In genomic region chr4:110152103-110152946, GRCm38 (mm10) we compare ENCODE assay signal across 10 mouse cellular contexts.
A peak's percentile ranks its signal among the peaks of the same experiment; 100 is the strongest.
DNase-seq lines count a peak whose midpoint lies in the region; ATAC-seq lines count a peak whose summit lies in the region.
"Had no signal": no experiment of that assay in that cellular context is flagged by ENCODE, and none has a peak within 500 bp of the region (broad histone marks: within the 10 kb centered on the region; RNA-seq: fewer than 3 reads in every experiment).

No protein-coding gene starts in this region.

- intact Hi-C loops in heart, postnatal 14 days (cut with DNase I): no loop called here

- H3K27ac ChIP-seq in heart, embryonic 15.5 days: no peak overlapping the region
- peak overlapping the region; percentile 56 for H3K27ac ChIP-seq in forebrain, embryonic 15.5 days (replicated peaks)
- peak overlapping the region; percentile 88 for H3K27ac ChIP-seq in midbrain, embryonic 12.5 days (replicated peaks)

- H3K4me3 ChIP-seq in heart, embryonic 15.5 days: no peak overlapping the region
- peak overlapping the region; percentile 16 for H3K4me3 ChIP-seq in forebrain, embryonic 15.5 days
- no peak overlapping the region for H3K4me3 ChIP-seq in midbrain, embryonic 12.5 days
- H3K4me3 ChIP-seq: erythroblast, embryonic 14.5 days had no signal

- peak overlapping the region; percentile 36; the same call in 1 of the 2 replicates for H3K4me2 ChIP-seq in heart, embryonic 15.5 days
- peak overlapping the region; percentile 32 for H3K4me2 ChIP-seq in forebrain, embryonic 15.5 days (replicated peaks)
- H3K4me2 ChIP-seq in midbrain, embryonic 12.5 days (replicated peaks): peak overlapping the region; percentile 10
- H3K4me2 ChIP-seq: lung, embryonic 14.5 days had no signal

- DNase-seq in heart, postnatal 14 days: no peak
- peak; percentile 4 for DNase-seq in cerebellum, adult 11 months
- no peak for DNase-seq in MN1 (ENCODE audit: low spot score)
- no peak for DNase-seq in ovary, postnatal 10 days (ENCODE audit: low spot score)
- DNase-seq: lung, embryonic 14.5 days had no signal

- 27% methylated on average over 15 of the region's 15 CpGs for WGBS in heart, embryonic 15.5 days
- 12% methylated on average over 15 of the region's 15 CpGs for WGBS in forebrain, embryonic 15.5 days
- WGBS in midbrain, embryonic 12.5 days: 5% methylated on average over 15 of the region's 15 CpGs

- H3K27me3 ChIP-seq in heart, embryonic 15.5 days: no peaks in the 10 kb centered on the region
- no peaks in the 10 kb centered on the region for H3K27me3 ChIP-seq in forebrain, embryonic 15.5 days
- peaks cover 9% of the 10 kb centered on the region; the same call in 1 of the 2 replicates for H3K27me3 ChIP-seq in midbrain, embryonic 12.5 days

- no peaks in the 10 kb centered on the region for H3K36me3 ChIP-seq in heart, embryonic 15.5 days
- H3K36me3 ChIP-seq in forebrain, embryonic 15.5 days: no peaks in the 10 kb centered on the region
- no peaks in the 10 kb centered on the region for H3K36me3 ChIP-seq in midbrain, embryonic 12.5 days

- H3K4me1 ChIP-seq in heart, embryonic 15.5 days (replicated peaks): no peaks in the 10 kb centered on the region
- peaks cover 14% of the 10 kb centered on the region for H3K4me1 ChIP-seq in forebrain, embryonic 15.5 days
- peaks cover 26% of the 10 kb centered on the region for H3K4me1 ChIP-seq in midbrain, embryonic 12.5 days

- ATAC-seq in heart, embryonic 15.5 days (replicated peaks; ENCODE audit: insufficient number of reproducible peaks, insufficient read depth, low FRiP score, low read depth): no peak
- ATAC-seq in forebrain, embryonic 15.5 days (replicated peaks): peak; percentile 84
- peak; percentile 93 for ATAC-seq in midbrain, embryonic 12.5 days (ENCODE audit: low FRiP score, low read depth)
- no peak for ATAC-seq in megakaryocyte-erythroid progenitor cell, adult 5-6 weeks (replicated peaks; ENCODE audit: low FRiP score, low TSS enrichment, poor library complexity, severe bottlenecking)

- no peaks in the 10 kb centered on the region for H3K9me3 ChIP-seq in heart, embryonic 15.5 days (replicated peaks)
- no peaks in the 10 kb centered on the region for H3K9me3 ChIP-seq in forebrain, embryonic 15.5 days
- H3K9me3 ChIP-seq in midbrain, embryonic 12.5 days: no peaks in the 10 kb centered on the region

- H3K9ac ChIP-seq in heart, embryonic 15.5 days: no peak overlapping the region
- 0 out of 2 replicates have a peak overlapping the region, but pooled peaks have one; percentile 28 for H3K9ac ChIP-seq in forebrain, embryonic 15.5 days (replicated peaks)
- no peak overlapping the region for H3K9ac ChIP-seq in midbrain, embryonic 12.5 days (replicated peaks)
- H3K9ac ChIP-seq: lung, embryonic 14.5 days had no signal

Comparison
In these comparisons a context has a peak if more than half of its experiments do, and no peak if none do; other contexts are left out.
1. ATAC-seq: peak in forebrain, embryonic 15.5 days (single experiment) and midbrain, embryonic 12.5 days (single experiment); none in heart, embryonic 15.5 days (single experiment) and megakaryocyte-erythroid progenitor cell, adult 5-6 weeks (single experiment).
2. Peak in every context shown above with its lines, with median percentiles within 50 percentile points of each other: H3K4me2 ChIP-seq.